Mouse (Mus musculus): Measurements from ENCODE around the gene H2-Oa. TPM values are rescaled to one million over a fixed set of nuclear protein-coding genes. Genes with fewer than 3 reads are reported as not detected.

H2-Oa gene
- total RNA-seq, 2 experiments from 2014 or later = not detected

- peak; percentile 79 for DNase-seq
Observed at GRCm38 (mm10) chr17:34101604-34102032, 9.5 kb downstream of the H2-Oa start.

DNA sequence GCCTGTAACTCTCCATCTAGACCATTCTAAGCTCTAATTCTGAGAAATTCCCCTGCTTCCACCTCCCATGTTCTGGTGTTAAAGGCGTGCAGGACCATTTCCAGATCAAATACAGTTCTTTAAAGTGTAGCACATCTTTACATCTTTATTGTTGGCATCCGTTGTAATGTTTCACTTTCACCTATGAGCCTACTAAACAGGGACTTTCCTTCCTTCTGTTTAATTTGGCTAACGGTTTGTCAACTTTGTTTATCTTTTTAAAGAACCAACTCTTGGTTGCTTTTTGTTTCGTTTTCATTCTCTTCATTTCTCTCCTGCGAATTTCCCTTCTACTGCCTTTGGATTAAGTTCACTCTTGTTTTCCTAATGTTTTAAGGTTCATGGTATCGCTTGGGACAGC is 10.7 kb downstream of the H2-Oa start:
- no peak for DNase-seq

GRCm38 (mm10) chr17:34104804-34105203 is 12.7 kb downstream of the H2-Oa start:
- no peak for DNase-seq

GRCm38 (mm10) chr17:34106555-34106954 is 14.4 kb downstream of the H2-Oa start:
- DNase-seq = no peak

DNA sequence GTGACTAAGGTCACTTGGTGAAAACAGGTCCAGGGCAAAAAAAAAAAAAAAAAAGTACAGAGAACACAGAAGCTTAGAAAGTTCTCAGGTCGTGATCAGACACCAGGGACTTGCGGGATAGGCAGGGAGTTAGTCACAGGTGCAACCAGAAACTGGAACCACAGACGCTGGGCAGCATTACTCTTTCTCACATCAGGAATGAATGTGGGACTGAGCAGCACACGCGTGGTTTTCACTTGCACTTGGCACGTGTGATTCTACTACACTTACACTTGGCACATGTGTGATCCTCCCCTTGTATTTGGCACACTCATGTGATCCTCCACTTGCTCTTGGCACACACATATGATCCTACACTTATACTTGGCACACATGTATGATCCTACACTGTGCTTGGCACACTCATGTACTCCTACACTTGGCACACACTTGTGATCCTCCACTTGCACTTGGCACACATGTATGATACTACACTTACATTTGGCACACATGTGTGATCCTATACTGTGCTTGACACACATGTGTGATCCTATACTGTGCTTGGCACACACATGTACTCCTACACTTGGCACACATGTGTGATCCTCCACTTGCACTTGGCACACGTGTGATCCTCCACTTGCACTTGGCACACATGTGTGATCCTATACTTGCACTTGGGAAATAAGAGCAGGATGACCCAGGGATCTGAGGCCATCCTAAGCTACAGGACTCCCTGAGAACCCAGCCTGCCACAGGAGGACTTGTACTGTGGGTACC is 15.1 kb downstream of the H2-Oa start:
- DNase-seq = no peak

- DNase-seq = no peak
Observed at GRCm38 (mm10) chr17:34108460-34108859, 16.3 kb downstream of the H2-Oa start.

- no peak for DNase-seq
Observed at GRCm38 (mm10) chr17:34109038-34109805, 17.1 kb downstream of the H2-Oa start.

DNA sequence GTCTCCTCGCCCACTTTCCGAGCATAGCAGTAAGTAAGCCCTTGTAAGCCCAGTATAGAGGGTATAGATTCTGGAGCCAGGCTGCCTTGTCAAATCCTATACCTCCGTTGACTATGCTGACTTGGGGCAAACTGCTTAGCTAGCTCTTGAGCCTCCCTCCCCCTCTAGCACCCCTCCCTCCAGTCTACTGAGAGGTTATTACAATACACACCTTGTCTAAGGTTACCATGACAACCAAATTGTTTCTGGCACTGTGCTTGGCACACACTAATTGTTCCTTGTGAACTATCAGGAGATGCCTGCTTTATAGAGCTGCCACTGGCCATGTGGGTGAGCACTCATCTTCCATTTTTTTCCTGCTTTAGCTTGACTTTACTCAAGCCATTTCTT is 17.7 kb downstream of the H2-Oa start:
- no peak for DNase-seq

DNA sequence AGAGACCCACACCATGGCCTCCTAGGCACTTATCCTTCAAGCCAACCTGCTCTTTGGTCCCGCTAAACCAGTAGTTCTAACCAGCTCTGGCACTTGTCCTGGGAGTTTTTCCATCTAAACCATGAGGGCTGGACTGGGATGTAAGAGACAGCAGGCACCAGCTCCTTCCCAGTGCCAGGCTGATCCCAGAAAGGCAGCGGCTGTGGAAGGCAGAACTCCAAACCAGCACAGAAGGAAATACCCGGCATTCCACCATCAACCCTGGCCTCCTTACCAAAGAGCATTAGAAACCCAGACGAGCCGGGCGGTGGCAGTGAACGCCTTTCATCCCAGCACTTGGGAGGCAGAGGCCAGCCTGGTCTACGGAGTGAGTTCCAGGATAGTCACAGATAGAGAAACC is 18.2 kb downstream of the H2-Oa start:
- DNase-seq = no peak

- no peak for DNase-seq
Observed at GRCm38 (mm10) chr17:34114114-34114513, 22.0 kb downstream of the H2-Oa start.

GRCm38 (mm10) chr17:34116736-34117370 is 24.7 kb downstream of the H2-Oa start:
- no peak for DNase-seq

DNA sequence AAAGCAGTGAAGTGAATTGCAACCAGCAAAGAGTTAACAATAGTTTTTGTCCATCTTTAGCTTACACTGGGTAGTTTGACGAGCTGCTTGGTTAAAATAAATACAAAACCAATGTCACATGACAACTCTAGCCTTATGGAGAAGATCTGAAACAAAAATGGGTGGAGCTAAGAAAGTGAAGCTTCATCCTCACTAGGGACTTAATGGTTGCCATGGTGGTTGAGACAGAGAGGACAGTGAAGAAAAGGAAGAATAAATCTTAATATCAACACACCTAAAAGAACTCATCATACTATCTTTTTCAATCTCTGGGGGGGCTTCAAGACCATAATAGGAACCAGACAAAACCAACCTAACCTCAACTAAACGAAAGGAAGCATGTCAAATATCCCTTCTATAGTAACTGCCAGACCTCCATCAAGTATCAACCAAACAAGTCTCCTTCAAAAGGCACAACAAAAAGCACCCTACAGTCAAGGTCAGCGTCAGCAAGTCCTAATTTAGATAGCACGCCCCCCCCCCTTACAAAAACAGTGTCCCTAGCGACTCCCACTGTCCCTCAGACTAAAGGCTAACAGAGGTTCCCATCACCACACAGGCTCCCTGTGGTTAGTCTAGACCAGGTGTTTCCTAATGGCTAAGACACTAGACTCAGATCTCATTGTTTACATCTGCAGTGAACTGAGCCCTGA is 25.4 kb downstream of the H2-Oa start:
- DNase-seq = no peak

- DNase-seq = peak; percentile 48
Observed at GRCm38 (mm10) chr17:34118113-34118872, 26.2 kb downstream of the H2-Oa start.

DNA sequence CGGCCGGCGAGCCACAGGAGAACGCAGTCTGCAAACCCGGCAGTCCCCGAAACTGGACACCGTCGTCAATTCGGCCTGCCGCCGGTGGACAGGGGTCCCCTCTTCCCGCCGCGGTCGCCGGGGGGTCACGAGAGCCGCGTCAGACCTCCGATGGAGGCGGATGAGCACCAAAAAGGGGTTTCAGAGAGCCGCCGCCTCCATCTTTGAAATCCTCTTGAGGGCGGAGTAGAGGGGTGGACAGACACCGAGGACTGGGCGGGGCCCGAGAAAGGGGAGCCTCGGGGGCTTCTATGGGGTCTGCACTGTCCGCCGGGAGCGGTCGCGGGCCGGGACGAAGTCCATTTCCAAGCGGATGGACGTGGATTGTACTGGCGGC is 26.7 kb downstream of the H2-Oa start:
- DNase-seq = no peak

DNA sequence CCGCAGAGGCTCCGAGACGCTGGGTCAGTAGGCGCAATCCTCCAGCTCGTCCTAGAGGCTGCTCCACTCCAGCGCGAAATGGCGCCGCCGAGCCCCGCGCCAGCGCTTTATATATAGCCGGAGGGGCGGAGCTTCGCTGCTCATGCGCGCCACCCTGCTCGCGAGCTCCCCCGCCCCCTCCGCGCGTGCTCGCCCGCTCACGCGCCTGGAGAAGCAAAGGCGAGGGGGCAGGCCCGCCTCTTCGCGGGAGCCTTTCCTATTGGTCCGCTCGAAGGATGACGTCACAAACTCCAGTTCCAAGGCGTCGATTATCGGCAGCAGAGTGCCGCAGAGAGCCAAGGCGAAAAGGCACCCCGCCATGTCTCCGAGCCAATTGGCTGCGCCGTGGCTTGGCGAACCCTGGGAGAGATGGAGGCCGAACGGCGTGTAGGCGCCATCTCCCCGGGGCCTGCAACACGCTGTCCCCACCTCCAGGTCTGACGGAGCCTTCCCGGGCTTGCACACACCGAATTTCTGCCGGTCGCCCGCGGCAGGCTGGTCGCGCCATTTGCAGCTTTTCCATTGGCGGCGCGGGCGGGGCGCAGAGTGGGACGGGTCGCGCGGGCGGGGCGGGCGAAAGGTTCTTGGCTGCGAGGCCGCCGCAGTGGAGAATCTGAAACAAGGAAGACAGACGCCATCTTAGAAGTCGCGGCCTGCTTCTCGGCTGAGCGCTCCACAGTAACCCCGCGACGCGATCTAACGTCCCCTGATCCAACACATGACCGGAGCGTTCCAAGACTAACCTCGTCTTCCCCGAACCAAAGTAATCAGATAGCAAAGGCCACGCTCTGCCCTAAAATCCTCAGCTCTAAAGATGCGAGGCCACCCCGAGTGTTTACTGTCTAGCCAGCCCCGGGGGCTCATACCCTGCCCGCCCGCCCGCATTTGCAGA is 27.4 kb downstream of the H2-Oa start, which contains the start of gene H2-DMa:
Gene H2-DMa, plus strand, starts transcription at position 293 of the 931 bp plus-strand sequence.
- DNase-seq = peak; percentile 99

GRCm38 (mm10) chr17:34120180-34120723 is 28.1 kb downstream of the H2-Oa start:
- DNase-seq = peak; percentile 96

DNA sequence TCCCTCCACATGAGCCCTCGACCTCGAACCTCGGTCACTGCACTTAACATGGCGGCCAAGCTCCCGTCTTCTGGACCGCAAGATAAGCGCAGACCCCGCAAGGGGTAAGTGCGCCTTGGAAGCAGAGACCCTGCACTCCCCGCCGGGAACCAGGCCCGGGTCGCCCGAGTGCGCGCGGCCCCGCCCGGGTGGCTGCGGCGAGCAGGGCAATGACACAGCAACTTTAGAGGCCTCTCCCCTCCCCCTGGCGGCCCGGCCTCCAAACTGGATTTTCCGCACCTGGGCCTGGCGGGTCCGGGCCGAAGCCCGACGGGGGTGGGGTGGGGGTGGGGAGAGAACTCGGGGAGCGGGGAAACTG is 28.7 kb downstream of the H2-Oa start:
- DNase-seq = peak; percentile 93

- DNase-seq = peak; percentile 94
Observed at GRCm38 (mm10) chr17:34121172-34121878, 29.2 kb downstream of the H2-Oa start.

- DNase-seq = no peak
Observed at GRCm38 (mm10) chr17:34121879-34122187, 29.7 kb downstream of the H2-Oa start.
